Mouse (Mus musculus) bone marrow macrophage, adult 2 months (primary cell): ENCODE results near the gene Pwp2.

Experiments used
- CTCF ChIP-seq: IDR thresholded peaks from 2 replicates; pipeline ENCODE4 v1.5.1; 2012; ENCODE audit warnings: low read depth, mild to moderate bottlenecking, low read length, moderate library complexity
- POLR2A ChIP-seq: IDR thresholded peaks from 2 replicates; pipeline ENCODE4 v1.6.1; 2012; ENCODE audit warnings: mild to moderate bottlenecking, low read depth, low read length, borderline replicate concordance

- TF ChIP-seq CTCF (no peak), POLR2A (no peak)
Measured at GRCm38 (mm10) chr10:78159252-78159878, 25.6 kb downstream of the Pwp2 start.
